Mouse (Mus musculus) bone marrow, adult 2 months (tissue): ENCODE measurements around the gene Colgalt2. TPM values are rescaled to one million over a fixed set of nuclear protein-coding genes. Genes with fewer than 3 reads are reported as not detected.

Experiments
- H3K27ac ChIP-seq: fragments of 200-500 bp; 2 replicates; pipeline ENCODE4 v1.5.1; 2012; ENCODE audit warnings: low read depth, mild to moderate bottlenecking, control low read depth, inconsistent platforms, low read length; ENCODE audit not compliant: control insufficient read depth, poor library complexity, insufficient read depth
- H3K4me1 ChIP-seq: fragments of 200-500 bp; 2 replicates; pipeline ENCODE4 v1.6.1; 2011; ENCODE audit warnings: low read length; ENCODE audit not compliant: control insufficient read depth, insufficient read depth
- H3K4me3 ChIP-seq: fragments of 200-500 bp; replicated peaks from 2 replicates; pipeline ENCODE3; 2011; ENCODE audit warnings: mild to moderate bottlenecking, low read depth, low read length, control low read depth; ENCODE audit not compliant: control insufficient read depth
- CTCF ChIP-seq: fragments of 200-500 bp; IDR thresholded peaks from 2 replicates; pipeline ENCODE4 v1.5.1; 2011; ENCODE audit warnings: low read length, control low read depth; ENCODE audit not compliant: control insufficient read depth, insufficient read depth
- POLR2A ChIP-seq: fragments of 200-500 bp; IDR thresholded peaks from 2 replicates; pipeline ENCODE4 v1.6.1; 2011; ENCODE audit warnings: low read depth, mild to moderate bottlenecking, control low read depth, low read length, borderline replicate concordance; ENCODE audit not compliant: control insufficient read depth
- WGBS: fragments of 180-500 bp; shearing (Covaris S2); methylation state at CpG from one replicate; pipeline ENCODE4 v1.1.7; 2018; 5-methylcytosine and 5-hydroxymethylcytosine counted together
- polyA plus RNA-seq: library from polyadenylated mRNA; stranded (reverse); fragments of >200 nt; gene quantifications from 2 replicates; pipeline ENCODE4 v1.2.4, GENCODE M21; 2011; ENCODE audit warnings: low replicate concordance; ENCODE audit not compliant: missing spikeins, insufficient read depth, insufficient read length

Colgalt2 gene
- polyA plus RNA-seq, 1 experiment, result 0.60 TPM

GRCm38 (mm10) chr1:152389271-152389670, 10.4 kb upstream of the Colgalt2 start:
- TF ChIP-seq POLR2A (no peak), CTCF (no peak)
- H3K27ac ChIP-seq, result no peak overlapping the region
- no peak overlapping the region for H3K4me3 ChIP-seq
- H3K4me1 ChIP-seq, result no peaks in the 10 kb centered on the region

GRCm38 (mm10) chr1:152394137-152394536, 5.5 kb upstream of the Colgalt2 start:
- no peaks in the 10 kb centered on the region for H3K4me1 ChIP-seq
- no peak overlapping the region for H3K27ac ChIP-seq
- no peak overlapping the region for H3K4me3 ChIP-seq
- TF ChIP-seq POLR2A, result no peak
- TF ChIP-seq CTCF, result no peak
- 86% methylated on average over 3 of the region's 3 CpGs for WGBS

- 81% methylated on average over 4 of the region's 4 CpGs for WGBS
- no peak for TF ChIP-seq POLR2A
- no peak for TF ChIP-seq CTCF
- Histone ChIP-seq H3K27ac (no peak overlapping the region), H3K4me3 (no peak overlapping the region), H3K4me1 (no peaks in the 10 kb centered on the region)
These were observed 4.6 kb upstream of the Colgalt2 start for GRCm38 (mm10) chr1:152394956-152395515.

GRCm38 (mm10) chr1:152398708-152399107, 922 bp upstream of the Colgalt2 start:
- Histone ChIP-seq H3K4me1 (no peaks in the 10 kb centered on the region), H3K4me3 (no peak overlapping the region), H3K27ac (no peak overlapping the region)
- 51% methylated on average over 1 of the region's 1 CpGs for WGBS
- TF ChIP-seq POLR2A (no peak), CTCF (no peak)

GRCm38 (mm10) chr1:152400556-152401540, 1.2 kb downstream of the Colgalt2 start:
- H3K4me1 ChIP-seq, result no peaks in the 10 kb centered on the region
- H3K4me3 ChIP-seq, result no peak overlapping the region
- 26% methylated on average over 14 of the region's 14 CpGs for WGBS
- H3K27ac ChIP-seq, result no peak overlapping the region
- TF ChIP-seq CTCF, result no peak

GRCm38 (mm10) chr1:152407021-152407946, 7.7 kb downstream of the Colgalt2 start:
- Histone ChIP-seq H3K4me1 (no peaks in the 10 kb centered on the region), H3K27ac (no peak overlapping the region), H3K4me3 (no peak overlapping the region)
- TF ChIP-seq CTCF (no peak), POLR2A (no peak)
- WGBS, result 52% methylated on average over 22 of the region's 22 CpGs

GRCm38 (mm10) chr1:152409356-152409755, 9.7 kb downstream of the Colgalt2 start:
- 73% methylated on average over 4 of the region's 4 CpGs for WGBS
- Histone ChIP-seq H3K4me3 (no peak overlapping the region), H3K27ac (no peak overlapping the region), H3K4me1 (no peaks in the 10 kb centered on the region)
- TF ChIP-seq CTCF (no peak), POLR2A (no peak)

GRCm38 (mm10) chr1:152410657-152411056, 11.0 kb downstream of the Colgalt2 start:
- no peaks in the 10 kb centered on the region for H3K4me1 ChIP-seq
- TF ChIP-seq CTCF, result no peak
- no peak for TF ChIP-seq POLR2A
- H3K27ac ChIP-seq, result no peak overlapping the region
- WGBS, result 84% methylated on average over 3 of the region's 3 CpGs
- H3K4me3 ChIP-seq, result no peak overlapping the region
